21 mouse cellular contexts compared by ENCODE assay signal in genomic region chr13:94549580-94549979, GRCm38 (mm10).
A peak's percentile ranks its signal among the peaks of the same experiment; 100 is the strongest.
DNase-seq lines count a peak whose midpoint lies in the region; ATAC-seq lines count a peak whose summit lies in the region.
"Had no signal": no experiment of that assay in that cellular context is flagged by ENCODE, and none has a peak within 500 bp of the region (broad histone marks: within the 10 kb centered on the region; RNA-seq: fewer than 3 reads in every experiment).

No protein-coding gene starts in this region.

- no peak overlapping the region for H3K9ac ChIP-seq in forebrain, embryonic 13.5 days
- no peak overlapping the region for H3K9ac ChIP-seq in midbrain, embryonic 14.5 days (replicated peaks; ENCODE audit: low read length)
- no peak overlapping the region for H3K9ac ChIP-seq in forebrain, embryonic 14.5 days (ENCODE audit: low read length)
- no peak overlapping the region for H3K9ac ChIP-seq in neural tube, embryonic 14.5 days (replicated peaks; ENCODE audit: low read depth, low read length)
- H3K9ac ChIP-seq: liver, embryonic 13.5 days had no signal

- no peak for DNase-seq in forebrain, embryonic 10.5 days (ENCODE audit: extremely low spot score, low spot score)
- peak; percentile 48 for DNase-seq in midbrain, embryonic 14.5 days
- no peak for DNase-seq in midbrain, embryonic 10.5 days (ENCODE audit: low spot score)
- DNase-seq in forebrain, embryonic 14.5 days (ENCODE audit: low spot score) = peak; percentile 74
- DNase-seq in adrenal gland, adult 2 months = no peak
- no peak for DNase-seq in thymus, postnatal 14 days
- DNase-seq: cerebellum, adult 11-12 months; cerebellum, postnatal 10 days; gastrocnemius, postnatal 36 days; heart, postnatal 36 days; kidney, postnatal 25 days; liver, embryonic 13.5 days; lung, adult 2 months; right cerebral cortex, postnatal 14 days had no signal

- H3K27ac ChIP-seq in forebrain, embryonic 13.5 days = no peak overlapping the region
- H3K27ac ChIP-seq in forebrain, embryonic 10.5 days = no peak overlapping the region
- H3K27ac ChIP-seq in midbrain, embryonic 14.5 days (replicated peaks; ENCODE audit: low read depth, low read length) = no peak overlapping the region
- no peak overlapping the region for H3K27ac ChIP-seq in midbrain, embryonic 10.5 days (replicated peaks)
- no peak overlapping the region for H3K27ac ChIP-seq in forebrain, embryonic 14.5 days (ENCODE audit: low read depth, low read length)
- H3K27ac ChIP-seq in neural tube, embryonic 14.5 days (ENCODE audit: low read depth, low read length) = no peak overlapping the region
- H3K27ac ChIP-seq: liver, embryonic 13.5 days; stomach, postnatal 0 days had no signal

- H3K36me3 ChIP-seq in forebrain, embryonic 13.5 days (ENCODE audit: poor library complexity, severe bottlenecking) = no peaks in the 10 kb centered on the region
- H3K36me3 ChIP-seq in forebrain, embryonic 10.5 days (replicated peaks) = peaks cover 5% of the 10 kb centered on the region
- no peaks in the 10 kb centered on the region for H3K36me3 ChIP-seq in midbrain, embryonic 14.5 days (ENCODE audit: control insufficient read depth, insufficient read depth, low read length)
- peaks cover 3% of the 10 kb centered on the region; the same call in 1 of the 2 replicates for H3K36me3 ChIP-seq in midbrain, embryonic 10.5 days
- H3K36me3 ChIP-seq in forebrain, embryonic 14.5 days (ENCODE audit: control insufficient read depth, insufficient read depth, low read length) = no peaks in the 10 kb centered on the region
- H3K36me3 ChIP-seq in neural tube, embryonic 14.5 days (ENCODE audit: control insufficient read depth, insufficient read depth, low read length) = no peaks in the 10 kb centered on the region

- ATAC-seq in forebrain, embryonic 13.5 days = peak; percentile 81
- no peak for ATAC-seq in midbrain, embryonic 14.5 days (ENCODE audit: low FRiP score, low TSS enrichment)
- ATAC-seq in forebrain, embryonic 14.5 days = peak; percentile 65
- peak; percentile 61; the same call in 1 of the 2 replicates for ATAC-seq in neural tube, embryonic 14.5 days (ENCODE audit: low read depth)
- ATAC-seq: hindbrain, embryonic 16.5 days; intestine, embryonic 16.5 days; Patski had no signal

- H3K4me2 ChIP-seq in forebrain, embryonic 13.5 days = no peak overlapping the region
- no peak overlapping the region for H3K4me2 ChIP-seq in midbrain, embryonic 14.5 days (ENCODE audit: low read length)
- no peak overlapping the region for H3K4me2 ChIP-seq in forebrain, embryonic 14.5 days (ENCODE audit: low read length)
- no peak overlapping the region for H3K4me2 ChIP-seq in neural tube, embryonic 14.5 days (ENCODE audit: low read depth, low read length)
- H3K4me2 ChIP-seq: liver, embryonic 13.5 days had no signal

- no peak overlapping the region for H3K4me3 ChIP-seq in forebrain, embryonic 13.5 days
- H3K4me3 ChIP-seq in forebrain, embryonic 10.5 days = no peak overlapping the region
- H3K4me3 ChIP-seq in midbrain, embryonic 14.5 days (replicated peaks; ENCODE audit: low read depth, low read length) = no peak overlapping the region
- H3K4me3 ChIP-seq in midbrain, embryonic 10.5 days = no peak overlapping the region
- H3K4me3 ChIP-seq in forebrain, embryonic 14.5 days (ENCODE audit: low read depth, low read length) = no peak overlapping the region
- H3K4me3 ChIP-seq in neural tube, embryonic 14.5 days (ENCODE audit: low read depth, low read length) = no peak overlapping the region
- H3K4me3 ChIP-seq: liver, embryonic 13.5 days; megakaryocyte, embryonic 14.5 days had no signal

- peaks cover 18% of the 10 kb centered on the region; the same call in 1 of the 2 replicates for H3K27me3 ChIP-seq in forebrain, embryonic 13.5 days
- H3K27me3 ChIP-seq in forebrain, embryonic 10.5 days (ENCODE audit: poor library complexity, severe bottlenecking) = peaks cover 41% of the 10 kb centered on the region
- peaks cover 7% of the 10 kb centered on the region; the same call in 1 of the 2 replicates for H3K27me3 ChIP-seq in midbrain, embryonic 14.5 days (ENCODE audit: control insufficient read depth, insufficient read depth, low read length)
- peaks cover 12% of the 10 kb centered on the region for H3K27me3 ChIP-seq in midbrain, embryonic 10.5 days (ENCODE audit: low read depth, poor library complexity, severe bottlenecking)
- H3K27me3 ChIP-seq in forebrain, embryonic 14.5 days (replicated peaks; ENCODE audit: control insufficient read depth, insufficient read depth, low read length) = peaks cover 5% of the 10 kb centered on the region; the same call in 1 of the 2 replicates
- no peaks in the 10 kb centered on the region for H3K27me3 ChIP-seq in neural tube, embryonic 14.5 days (ENCODE audit: control insufficient read depth, insufficient read depth, low read length)
- H3K27me3 ChIP-seq: liver, embryonic 13.5 days; megakaryocyte, embryonic 14.5 days; Patski had no signal

- no peaks in the 10 kb centered on the region for H3K9me3 ChIP-seq in forebrain, embryonic 13.5 days (replicated peaks)
- no peaks in the 10 kb centered on the region for H3K9me3 ChIP-seq in forebrain, embryonic 10.5 days
- H3K9me3 ChIP-seq in midbrain, embryonic 14.5 days (ENCODE audit: control insufficient read depth, low read length) = no peaks in the 10 kb centered on the region
- no peaks in the 10 kb centered on the region for H3K9me3 ChIP-seq in midbrain, embryonic 10.5 days (replicated peaks)
- H3K9me3 ChIP-seq in forebrain, embryonic 14.5 days (replicated peaks; ENCODE audit: control insufficient read depth, low read length) = no peaks in the 10 kb centered on the region
- no peaks in the 10 kb centered on the region for H3K9me3 ChIP-seq in neural tube, embryonic 14.5 days (ENCODE audit: control insufficient read depth, low read length)
- H3K9me3 ChIP-seq: liver, embryonic 13.5 days; megakaryocyte, embryonic 14.5 days had no signal

- 14% methylated on average over 3 of the region's 3 CpGs for WGBS in forebrain, embryonic 13.5 days
- 37% methylated on average over 3 of the region's 3 CpGs for WGBS in forebrain, embryonic 10.5 days
- WGBS in midbrain, embryonic 14.5 days = 45% methylated on average over 3 of the region's 3 CpGs
- WGBS in midbrain, embryonic 10.5 days = 75% methylated on average over 3 of the region's 3 CpGs
- 8% methylated on average over 3 of the region's 3 CpGs for WGBS in forebrain, embryonic 14.5 days
- 29% methylated on average over 3 of the region's 3 CpGs for WGBS in neural tube, embryonic 14.5 days

- H3K4me1 ChIP-seq in forebrain, embryonic 13.5 days = peaks cover 50% of the 10 kb centered on the region
- peaks cover 49% of the 10 kb centered on the region for H3K4me1 ChIP-seq in forebrain, embryonic 10.5 days
- H3K4me1 ChIP-seq in midbrain, embryonic 14.5 days (ENCODE audit: control insufficient read depth, insufficient read depth, low read length) = peaks cover 11% of the 10 kb centered on the region
- peaks cover 10% of the 10 kb centered on the region for H3K4me1 ChIP-seq in midbrain, embryonic 10.5 days
- H3K4me1 ChIP-seq in forebrain, embryonic 14.5 days (ENCODE audit: control insufficient read depth, insufficient read depth, low read length) = peaks cover 33% of the 10 kb centered on the region
- peaks cover 6% of the 10 kb centered on the region; the same call in 1 of the 2 replicates for H3K4me1 ChIP-seq in neural tube, embryonic 14.5 days (ENCODE audit: control insufficient read depth, insufficient read depth, low read length)
- H3K4me1 ChIP-seq: liver, embryonic 13.5 days; megakaryocyte, embryonic 14.5 days had no signal

Comparison
In these comparisons a context has a peak if more than half of its experiments do, and no peak if none do; other contexts are left out.
1. DNase-seq: peak in midbrain, embryonic 14.5 days (single experiment) and forebrain, embryonic 14.5 days (single experiment); none in forebrain, embryonic 10.5 days (single experiment), midbrain, embryonic 10.5 days (single experiment), adrenal gland, adult 2 months (single experiment) and thymus, postnatal 14 days (single experiment).